Mouse (Mus musculus) ES-E14 (cell line): ENCODE data around the gene Tpr.

Source experiments
- HCFC1 ChIP-seq: IDR thresholded peaks from 2 replicates; pipeline ENCODE4 v1.6.1; 2012; ENCODE audit warnings: low read length, inconsistent platforms, borderline replicate concordance; ENCODE audit not compliant: insufficient read depth
- MAFK ChIP-seq: IDR thresholded peaks from 2 replicates; pipeline ENCODE4 v1.6.1; 2014; ENCODE audit warnings: mild to moderate bottlenecking, low read depth, low read length, inconsistent platforms; ENCODE audit not compliant: insufficient read depth
- ZC3H11A ChIP-seq: IDR thresholded peaks from 2 replicates; pipeline ENCODE4 v1.6.1; 2012; ENCODE audit warnings: low read depth, mild to moderate bottlenecking, inconsistent platforms, low read length, borderline replicate concordance
- ZNF384 ChIP-seq: IDR thresholded peaks from 2 replicates; pipeline ENCODE4 v1.6.1; 2012; ENCODE audit warnings: low read depth, low read length, inconsistent platforms

- TF ChIP-seq ZC3H11A (no peak), HCFC1 (no peak), MAFK (no peak), ZNF384 (no peak)
Measured at GRCm38 (mm10) chr1:150425665-150426064, 33.0 kb downstream of the Tpr start.
